Mouse (Mus musculus) spleen, adult 18-20 months (tissue): Measurements from ENCODE around the gene Cdk2ap2.

ENCODE experiments used
- DNase-seq, 2 experiments: peaks; one replicate each; pipeline ENCODE4 v3.0.0; 2022; ENCODE audit warnings: mixed read lengths in 2 of 2

Gene Cdk2ap2

DNA sequence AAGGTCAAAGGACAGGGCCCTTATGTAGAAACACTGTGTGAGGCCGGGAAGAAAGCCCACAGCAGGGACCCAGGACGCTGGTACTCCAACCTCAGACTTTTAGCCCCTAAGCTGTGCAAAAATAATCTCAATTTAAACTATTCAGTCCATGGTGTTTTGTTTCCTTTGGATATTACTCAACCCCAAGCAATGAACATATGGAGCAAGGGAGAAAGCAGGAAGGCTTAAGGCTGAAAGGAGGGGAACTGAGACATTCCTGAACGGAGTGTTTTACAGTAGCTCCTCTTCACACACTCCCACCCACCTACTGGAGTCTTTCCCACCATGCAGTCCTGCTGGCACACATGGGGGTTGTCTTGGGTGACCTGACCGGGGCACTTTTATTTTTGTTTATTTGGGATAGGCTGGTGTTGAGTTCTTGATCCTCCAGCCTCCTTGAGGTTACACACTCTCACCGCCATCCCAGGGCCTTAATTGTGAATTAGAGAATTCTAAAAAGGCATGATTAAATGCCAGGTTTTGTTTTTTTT, 2.1 kb upstream of the Cdk2ap2 start:
- no peak for DNase-seq

DNA sequence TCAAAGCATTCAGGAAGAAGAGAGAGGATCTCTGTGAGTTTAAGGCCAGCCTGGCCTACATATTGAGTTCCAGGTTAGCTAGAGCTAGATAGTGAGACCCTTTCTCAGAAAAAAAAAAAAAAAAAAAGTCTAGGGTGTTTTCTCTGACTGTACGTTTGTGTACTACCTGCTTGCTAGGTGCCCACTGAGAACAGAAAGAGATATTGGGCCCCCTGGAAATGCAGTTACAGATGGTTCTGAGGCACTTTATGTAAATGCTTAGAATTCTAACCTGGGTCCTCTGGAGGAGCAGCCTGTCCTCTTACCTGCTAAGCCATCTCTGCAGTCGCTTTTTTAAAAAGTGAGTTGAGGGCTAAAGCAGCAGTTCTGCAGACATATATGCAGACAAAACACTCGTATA, 1.2 kb upstream of the Cdk2ap2 start:
- DNase-seq: no peak

GRCm38 (mm10) chr19:4097441-4097825, 451 bp downstream of the Cdk2ap2 start:
- no peak for DNase-seq

DNA sequence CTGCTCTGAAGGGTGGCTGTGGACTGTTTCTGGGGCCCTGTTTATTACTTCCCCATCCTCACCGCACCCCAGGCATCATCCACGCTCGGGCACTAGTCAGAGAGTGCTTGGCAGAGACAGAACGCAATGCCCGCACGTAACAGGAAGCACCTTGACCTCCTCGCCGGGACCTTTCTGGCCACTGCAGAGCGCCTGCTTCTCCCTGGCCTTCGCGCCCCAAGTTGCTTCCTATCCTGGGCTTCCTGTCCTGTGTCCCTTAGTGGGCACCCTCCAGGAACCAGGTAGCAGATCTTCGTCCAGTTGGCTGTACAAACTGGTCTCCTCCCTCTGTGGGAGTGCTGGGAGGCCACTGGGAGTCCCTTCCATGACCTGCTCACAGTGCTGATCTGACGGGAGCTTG, 1.4 kb downstream of the Cdk2ap2 start:
- DNase-seq: no peak

GRCm38 (mm10) chr19:4099056-4099455, 2.1 kb downstream of the Cdk2ap2 start:
- peak; percentile 84 to 96 for DNase-seq

DNA sequence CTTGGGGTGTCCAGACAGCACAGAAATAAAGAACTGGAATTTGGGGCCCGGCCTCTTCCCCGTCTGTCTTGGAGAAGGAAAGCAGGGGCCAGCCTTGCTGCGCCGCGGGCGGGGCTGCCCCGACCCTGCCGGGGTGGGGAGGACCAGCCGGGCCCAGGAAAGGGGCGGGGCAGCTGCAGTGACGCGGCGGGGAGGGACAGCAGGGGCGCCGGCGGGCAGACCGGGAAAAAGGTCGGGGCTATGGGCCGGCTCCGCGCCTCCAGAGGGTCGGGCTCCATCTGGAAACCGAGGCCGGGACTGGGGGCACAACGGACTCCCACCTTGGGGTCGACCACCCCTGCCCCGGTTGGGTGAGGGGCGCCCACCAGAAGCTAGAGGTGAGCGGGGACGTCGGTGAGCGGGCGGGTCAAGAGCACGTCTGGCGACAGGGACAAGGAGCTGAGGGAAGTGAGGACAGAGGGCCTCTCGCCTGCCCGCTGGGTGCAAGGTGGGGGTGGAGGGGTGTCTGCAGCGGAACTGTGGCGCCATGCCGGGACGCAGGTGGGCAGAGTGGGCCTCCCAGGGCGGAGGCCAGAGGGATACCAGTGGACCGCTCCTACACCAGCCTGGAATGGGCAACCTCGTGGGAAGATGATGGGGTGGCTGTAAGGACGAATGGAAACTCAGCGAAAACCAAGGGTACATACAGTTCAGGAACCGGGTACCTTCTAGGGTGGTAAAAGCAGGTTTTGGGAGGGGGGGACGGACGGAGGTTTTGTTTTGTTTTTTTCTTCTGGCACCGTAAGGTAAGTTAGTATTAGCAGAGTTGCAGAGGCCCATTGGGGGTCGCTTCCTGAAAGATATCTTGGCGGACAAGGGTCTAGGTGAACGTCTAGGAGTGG, 3.1 kb downstream of the Cdk2ap2 start, which contains the start of gene Pitpnm1:
Gene Pitpnm1, plus strand, starts transcription at position 162 of the 881 bp plus-strand sequence.
- peak; percentile 83 to 91 for DNase-seq

DNA sequence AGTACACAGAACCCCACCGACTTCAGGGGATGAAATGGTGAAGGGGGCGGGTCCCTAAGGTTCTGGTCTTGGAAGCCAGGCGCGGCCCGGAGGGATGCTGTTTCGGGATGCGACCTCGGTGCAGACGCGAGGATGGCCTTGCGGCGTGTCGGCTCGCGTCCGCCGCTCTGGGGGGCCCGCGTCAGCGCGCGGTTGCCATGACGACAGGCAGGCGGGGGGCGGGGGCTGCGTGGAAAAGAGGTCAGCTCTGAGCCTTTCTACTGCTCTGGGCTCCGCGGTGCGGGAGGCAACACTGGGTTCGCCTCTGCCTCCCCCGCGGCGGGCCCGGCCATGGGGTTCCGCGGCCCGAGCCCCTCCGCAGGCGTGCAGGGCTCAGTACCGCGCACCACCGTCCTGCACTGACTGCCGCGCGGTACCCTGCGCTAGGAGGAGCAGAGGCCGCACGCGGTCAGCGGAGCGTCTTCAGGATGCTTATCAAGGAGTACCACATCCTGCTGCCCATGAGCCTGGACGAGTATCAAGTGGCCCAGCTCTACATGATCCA, 3.8 kb downstream of the Cdk2ap2 start:
- no peak for DNase-seq

DNA sequence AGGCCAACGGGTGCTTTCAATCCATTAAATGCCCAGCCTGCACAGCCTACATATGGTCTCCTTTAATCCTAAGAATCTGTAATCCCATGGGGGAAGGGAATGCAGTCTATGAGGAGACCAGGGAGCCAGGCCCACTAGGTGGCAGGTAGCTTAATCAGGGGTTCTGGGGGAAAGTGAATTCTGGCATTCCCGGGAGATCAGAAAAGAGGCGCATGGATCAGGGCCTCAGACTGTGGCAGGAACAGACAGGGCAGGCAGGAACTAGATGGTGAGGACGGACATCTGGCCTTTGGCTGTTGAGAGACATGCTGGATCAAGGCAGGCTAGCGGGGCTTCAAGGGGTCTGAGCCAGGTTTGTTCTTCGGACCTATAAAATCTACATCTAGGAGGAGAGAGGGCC, 4.5 kb downstream of the Cdk2ap2 start:
- no peak for DNase-seq

- DNase-seq: no peak
These were observed 5.1 kb downstream of the Cdk2ap2 start for GRCm38 (mm10) chr19:4102049-4102448.

GRCm38 (mm10) chr19:4102626-4103025, 5.6 kb downstream of the Cdk2ap2 start:
- no peak for DNase-seq

DNA sequence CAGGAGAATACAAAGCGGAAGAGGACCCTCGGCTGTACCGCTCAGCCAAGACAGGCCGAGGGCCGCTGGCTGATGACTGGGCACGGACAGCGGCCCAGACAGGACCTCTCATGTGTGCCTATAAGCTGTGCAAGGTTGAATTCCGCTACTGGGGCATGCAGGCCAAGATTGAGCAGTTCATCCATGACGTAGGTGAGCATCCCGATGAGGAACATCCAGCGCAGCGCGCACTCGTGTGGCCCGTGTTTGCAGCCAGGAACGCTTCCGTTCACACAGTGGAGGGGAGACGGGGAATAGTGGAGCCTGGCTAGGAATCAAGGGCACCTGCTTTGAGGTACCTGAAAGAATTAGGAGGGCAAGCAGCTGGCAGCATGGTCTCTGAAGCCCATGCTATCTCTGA, 6.3 kb downstream of the Cdk2ap2 start:
- no peak for DNase-seq

- no peak for DNase-seq
These were observed 6.8 kb downstream of the Cdk2ap2 start for GRCm38 (mm10) chr19:4103792-4104191.

DNA sequence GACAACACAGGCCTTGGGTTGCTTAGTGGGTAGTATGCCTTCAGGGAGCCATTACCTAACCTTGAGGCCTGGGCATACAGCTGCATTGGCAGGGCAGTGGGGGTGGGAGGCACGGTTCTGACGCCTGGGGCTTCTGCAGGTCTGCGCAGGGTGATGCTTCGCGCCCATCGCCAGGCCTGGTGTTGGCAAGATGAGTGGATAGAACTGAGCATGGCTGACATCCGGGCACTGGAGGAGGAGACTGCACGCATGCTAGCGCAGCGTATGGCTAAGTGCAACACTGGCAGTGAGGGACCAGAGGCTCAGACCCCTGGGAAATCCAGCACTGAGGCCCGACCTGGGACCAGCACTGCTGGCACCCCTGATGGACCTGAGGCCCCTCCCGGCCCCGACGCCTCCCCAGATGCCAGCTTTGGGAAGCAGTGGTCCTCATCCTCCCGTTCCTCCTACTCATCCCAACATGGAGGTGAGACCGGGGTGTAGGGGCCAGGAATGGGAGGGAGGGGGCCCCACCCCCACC, 7.8 kb downstream of the Cdk2ap2 start:
- no peak for DNase-seq

DNA sequence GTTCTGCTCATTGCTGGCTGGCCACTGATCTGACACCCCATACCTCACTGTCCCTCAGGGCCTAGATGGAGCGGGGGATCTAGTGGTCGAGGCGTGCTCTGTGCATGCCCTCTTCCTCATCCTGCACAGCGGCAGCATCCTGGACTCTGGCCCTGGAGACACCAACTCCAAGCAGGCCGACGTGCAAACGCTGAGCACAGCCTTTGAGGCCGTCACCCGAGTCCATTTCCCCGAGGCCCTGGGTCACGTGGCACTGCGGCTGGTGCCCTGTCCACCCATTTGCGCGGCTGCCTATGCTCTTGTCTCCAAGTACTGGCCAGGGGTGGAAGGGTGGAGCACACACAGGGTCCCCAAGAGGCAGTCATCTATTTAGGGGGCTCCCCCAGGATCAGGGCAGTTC, 9.7 kb downstream of the Cdk2ap2 start:
- DNase-seq: no peak

GRCm38 (mm10) chr19:4108535-4108934, 11.6 kb downstream of the Cdk2ap2 start:
- no peak for DNase-seq

DNA sequence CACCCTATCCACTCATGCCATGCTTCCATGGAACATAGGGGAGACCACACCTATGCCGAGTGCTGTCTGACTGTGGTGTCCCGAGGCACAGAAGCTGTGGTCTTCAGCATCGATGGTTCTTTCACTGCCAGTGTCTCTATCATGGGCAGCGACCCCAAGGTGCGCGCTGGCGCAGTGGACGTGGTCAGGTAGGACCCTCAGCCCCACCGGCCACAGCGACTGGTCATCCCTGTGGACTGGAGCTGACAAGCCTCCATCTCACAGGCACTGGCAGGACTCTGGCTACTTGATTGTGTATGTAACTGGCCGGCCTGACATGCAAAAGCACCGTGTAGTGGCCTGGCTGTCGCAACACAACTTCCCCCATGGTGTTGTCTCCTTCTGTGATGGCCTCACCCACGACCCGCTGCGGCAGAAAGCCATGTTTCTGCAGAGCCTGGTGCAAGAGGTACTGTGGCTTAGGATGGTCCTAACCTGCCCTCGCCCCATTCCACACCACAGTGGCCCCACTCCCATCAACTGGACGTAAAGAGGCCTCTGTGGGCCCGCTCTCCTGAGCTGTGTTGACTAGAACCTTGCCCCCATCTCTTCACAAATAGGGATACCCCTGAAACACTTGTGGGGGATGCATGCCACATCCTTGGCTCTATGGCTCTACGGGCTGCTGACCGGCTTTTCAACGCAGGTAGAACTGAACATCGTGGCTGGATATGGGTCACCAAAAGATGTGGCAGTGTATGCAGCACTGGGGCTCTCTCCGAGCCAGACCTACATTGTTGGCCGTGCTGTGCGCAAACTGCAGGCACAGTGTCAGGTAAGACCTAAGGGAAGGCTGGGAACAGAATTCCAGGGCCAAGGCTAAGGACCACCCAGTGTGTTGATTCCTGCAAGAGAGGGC, 15.3 kb downstream of the Cdk2ap2 start:
- DNase-seq: no peak

DNA sequence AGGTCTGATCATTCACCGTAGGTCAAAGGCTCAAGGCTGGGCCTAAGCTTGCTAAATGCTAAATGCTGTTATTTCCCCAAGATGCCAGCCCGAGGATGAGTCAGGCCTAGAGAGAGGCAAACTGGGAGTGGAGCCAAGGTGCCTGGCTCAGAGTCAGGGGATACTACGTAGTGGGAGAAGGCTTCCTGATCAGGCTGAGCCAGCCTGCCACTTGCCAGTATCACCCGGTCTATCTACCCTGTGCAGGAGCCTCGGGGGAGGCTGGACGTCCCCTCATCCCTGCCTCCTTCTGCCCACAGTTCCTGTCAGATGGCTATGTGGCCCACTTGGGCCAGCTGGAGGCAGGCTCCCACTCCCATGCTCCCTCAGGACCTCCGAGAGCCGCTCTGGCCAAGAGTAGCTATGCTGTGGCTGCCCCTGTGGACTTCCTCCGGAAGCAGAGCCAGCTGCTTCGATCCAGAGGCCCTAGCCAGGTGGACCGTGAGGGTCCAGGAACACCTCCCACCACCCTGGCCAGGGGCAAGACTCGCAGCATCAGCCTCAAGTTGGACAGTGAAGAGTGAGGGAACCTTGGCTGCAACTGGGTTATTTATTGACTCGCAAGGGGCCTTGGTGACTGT, 16.3 kb downstream of the Cdk2ap2 start:
- peak; percentile 36 to 51 for DNase-seq

- peak; percentile 57 to 70 for DNase-seq
These were observed 16.8 kb downstream of the Cdk2ap2 start for GRCm38 (mm10) chr19:4113806-4114230.

DNA sequence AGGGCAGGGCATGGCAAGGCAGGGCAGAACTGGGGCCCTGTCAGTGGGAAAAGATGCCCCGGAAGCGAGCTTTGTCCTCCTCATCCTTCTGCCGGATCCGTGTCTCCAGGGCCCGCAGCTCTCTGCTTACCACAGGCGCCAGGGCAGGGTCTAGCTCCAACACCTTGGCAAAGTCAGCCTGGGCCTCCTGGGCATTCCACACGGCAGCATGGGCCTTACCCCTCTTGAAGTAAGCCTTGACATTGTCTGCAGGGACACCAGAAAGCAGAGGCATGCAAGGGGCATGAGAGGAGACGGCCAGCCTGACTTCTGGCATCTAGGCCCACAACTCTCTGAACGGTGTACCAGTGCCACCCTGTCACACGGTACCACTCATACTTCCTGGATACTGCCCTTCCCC, 17.6 kb downstream of the Cdk2ap2 start:
- DNase-seq: no peak

DNA sequence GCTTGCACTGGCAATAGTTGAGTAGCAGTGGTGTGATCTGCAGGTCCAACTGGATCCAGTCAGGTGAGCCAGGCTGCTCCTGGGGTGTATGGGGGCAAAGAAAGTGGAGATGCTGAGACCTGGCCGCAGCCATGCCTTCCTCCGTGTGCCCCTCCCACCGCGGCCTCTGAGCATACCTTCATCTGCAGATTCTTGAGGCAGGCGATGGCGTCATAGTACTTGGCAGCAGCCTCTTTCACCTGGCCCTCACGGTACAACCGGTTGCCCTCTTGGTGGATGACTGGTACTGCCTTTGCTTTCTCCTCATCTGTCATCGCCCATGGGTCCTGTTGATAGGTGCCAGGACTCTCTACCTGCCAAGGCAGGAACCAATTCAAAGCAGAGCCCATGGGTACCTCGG, 18.2 kb downstream of the Cdk2ap2 start:
- no peak for DNase-seq

DNA sequence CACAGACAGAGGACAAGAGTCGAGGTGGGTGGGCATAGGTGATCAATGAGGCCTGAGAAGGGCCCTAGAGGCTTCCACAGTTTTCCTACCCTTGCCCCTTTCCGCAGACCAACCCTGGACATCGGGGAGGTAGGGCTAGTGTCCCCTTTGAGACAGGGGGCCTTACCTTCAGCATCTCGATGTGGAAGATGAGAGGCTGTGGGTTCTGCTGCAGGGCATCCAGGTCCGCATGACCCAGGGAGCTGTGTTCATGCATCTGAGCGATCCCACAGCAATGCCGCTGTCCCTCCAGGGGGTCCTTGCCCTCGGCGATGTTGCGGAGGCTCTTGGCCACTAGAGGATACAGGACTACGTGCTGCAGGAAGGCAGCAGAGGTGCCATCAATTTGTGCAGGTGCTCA, 18.8 kb downstream of the Cdk2ap2 start:
- no peak for DNase-seq

- DNase-seq: no peak
These were observed 20.0 kb downstream of the Cdk2ap2 start for GRCm38 (mm10) chr19:4117006-4117405.
